Comparison of ENCODE assay signal across 9 mouse cellular contexts in genomic region chr1:34399182-34399953, GRCm38 (mm10). TPM values are rescaled to one million over a fixed set of nuclear protein-coding genes. Genes with fewer than 3 reads are reported as not detected.
A peak's percentile ranks its signal among the peaks of the same experiment; 100 is the strongest.
DNase-seq lines count a peak whose midpoint lies in the region; ATAC-seq and TF ChIP-seq lines count a peak whose summit lies in the region.
"Had no signal": no experiment of that assay in that cellular context is flagged by ENCODE, and none has a peak within 500 bp of the region (broad histone marks: within the 10 kb centered on the region; RNA-seq: fewer than 3 reads in every experiment).

No protein-coding gene starts in this region.

- TF ChIP-seq CTCF in gastrocnemius, adult 2 months (IDR thresholded peaks at IDR 0.05): no peak
- no peak for TF ChIP-seq CTCF in heart, postnatal 0 days (IDR thresholded peaks at IDR 0.05; ENCODE audit: low read depth)

- peaks cover 10% of the 10 kb centered on the region for H3K4me1 ChIP-seq in midbrain, embryonic 13.5 days (replicated peaks)
- no peaks in the 10 kb centered on the region; the same call in 1 of the 2 replicates for H3K4me1 ChIP-seq in midbrain, embryonic 11.5 days (ENCODE audit: control insufficient read depth, insufficient read depth, low read length)
- no peaks in the 10 kb centered on the region for H3K4me1 ChIP-seq in heart, postnatal 0 days (ENCODE audit: control insufficient read depth, insufficient read depth)
- no peaks in the 10 kb centered on the region for H3K4me1 ChIP-seq in intestine, embryonic 16.5 days (ENCODE audit: control insufficient read depth, insufficient read depth, low read length)

- WGBS in midbrain, embryonic 13.5 days: 40% methylated on average over 11 of the region's 11 CpGs
- 44% methylated on average over 11 of the region's 11 CpGs for WGBS in midbrain, embryonic 11.5 days
- WGBS in heart, postnatal 0 days: 33% methylated on average over 11 of the region's 11 CpGs
- 34% methylated on average over 11 of the region's 11 CpGs for WGBS in intestine, embryonic 16.5 days

- H3K36me3 ChIP-seq in midbrain, embryonic 13.5 days: no peaks in the 10 kb centered on the region
- H3K36me3 ChIP-seq in midbrain, embryonic 11.5 days (ENCODE audit: control insufficient read depth, insufficient read depth, low read length): no peaks in the 10 kb centered on the region
- no peaks in the 10 kb centered on the region for H3K36me3 ChIP-seq in heart, postnatal 0 days (replicated peaks; ENCODE audit: control insufficient read depth, insufficient read depth, low read length)
- no peaks in the 10 kb centered on the region for H3K36me3 ChIP-seq in intestine, embryonic 16.5 days (ENCODE audit: control insufficient read depth, insufficient read depth, low read length)

- peak overlapping the region; percentile 22; the same call in 1 of the 2 replicates for H3K4me3 ChIP-seq in gastrocnemius, adult 2 months
- H3K4me3 ChIP-seq in midbrain, embryonic 13.5 days (replicated peaks): no peak overlapping the region
- no peak overlapping the region for H3K4me3 ChIP-seq in midbrain, embryonic 11.5 days (ENCODE audit: low read depth, low read length)
- no peak overlapping the region for H3K4me3 ChIP-seq in heart, postnatal 0 days (ENCODE audit: low read depth, low read length)
- no peak overlapping the region for H3K4me3 ChIP-seq in intestine, embryonic 16.5 days (ENCODE audit: low read length)

- TF ChIP-seq EP300 in heart, postnatal 0 days (IDR thresholded peaks at IDR 0.05; ENCODE audit: low read depth): no peak

- ATAC-seq in midbrain, embryonic 13.5 days: peak; percentile 48; the same call in 1 of the 2 replicates
- no peak for ATAC-seq in midbrain, embryonic 11.5 days (ENCODE audit: low FRiP score)
- peak; percentile 24; the same call in 1 of the 2 replicates for ATAC-seq in heart, postnatal 0 days (ENCODE audit: insufficient read depth, low read depth)
- ATAC-seq in intestine, embryonic 16.5 days: no peak

- no peak overlapping the region for H3K4me2 ChIP-seq in midbrain, embryonic 13.5 days (replicated peaks)
- no peak overlapping the region for H3K4me2 ChIP-seq in midbrain, embryonic 11.5 days
- no peak overlapping the region for H3K4me2 ChIP-seq in heart, postnatal 0 days (ENCODE audit: low read depth, low read length)
- no peak overlapping the region for H3K4me2 ChIP-seq in intestine, embryonic 16.5 days (ENCODE audit: low read depth, low read length)

- no peaks in the 10 kb centered on the region for H3K9me3 ChIP-seq in midbrain, embryonic 13.5 days
- no peaks in the 10 kb centered on the region for H3K9me3 ChIP-seq in midbrain, embryonic 11.5 days (ENCODE audit: control insufficient read depth, low read length)
- H3K9me3 ChIP-seq in heart, postnatal 0 days (replicated peaks; ENCODE audit: control insufficient read depth, low read length): no peaks in the 10 kb centered on the region
- H3K9me3 ChIP-seq in intestine, embryonic 16.5 days (ENCODE audit: control insufficient read depth, low read length): no peaks in the 10 kb centered on the region

- no peak overlapping the region for H3K27ac ChIP-seq in gastrocnemius, adult 2 months
- no peak overlapping the region for H3K27ac ChIP-seq in midbrain, embryonic 13.5 days
- no peak overlapping the region for H3K27ac ChIP-seq in midbrain, embryonic 11.5 days (ENCODE audit: low read depth, low read length)
- H3K27ac ChIP-seq in heart, postnatal 0 days (ENCODE audit: low read depth): no peak overlapping the region
- H3K27ac ChIP-seq in intestine, embryonic 16.5 days (ENCODE audit: low read length): no peak overlapping the region

- no peaks in the 10 kb centered on the region for H3K27me3 ChIP-seq in midbrain, embryonic 13.5 days
- H3K27me3 ChIP-seq in midbrain, embryonic 11.5 days (ENCODE audit: control insufficient read depth, insufficient read depth, low read length): no peaks in the 10 kb centered on the region
- H3K27me3 ChIP-seq in heart, postnatal 0 days (ENCODE audit: control insufficient read depth, insufficient read depth, low read length): no peaks in the 10 kb centered on the region
- H3K27me3 ChIP-seq in intestine, embryonic 16.5 days (replicated peaks; ENCODE audit: control insufficient read depth, insufficient read depth, low read length): no peaks in the 10 kb centered on the region

- DNase-seq in gastrocnemius, adult 2 months: no peak
- DNase-seq in gastrocnemius, adult 8-10 months (ENCODE audit: low spot score in 2 of 2): no peak
- DNase-seq in midbrain, embryonic 11.5 days (ENCODE audit: low spot score, missing footprints): no peak
- peak; percentile 63 for DNase-seq in heart, postnatal 0 days (ENCODE audit: low spot score)
- peak; percentile 42 for DNase-seq in retina, postnatal 7 days (ENCODE audit: low read depth, low spot score)
- no peak for DNase-seq in T-cell, adult 2 months (ENCODE audit: low spot score)
- DNase-seq: kidney, postnatal 25 days had no signal

- intact Hi-C loops in gastrocnemius, adult 2 months (cut with DNase I): no loop called here

- no peak overlapping the region for H3K9ac ChIP-seq in midbrain, embryonic 13.5 days (replicated peaks)
- no peak overlapping the region for H3K9ac ChIP-seq in midbrain, embryonic 11.5 days (ENCODE audit: low read length)
- H3K9ac ChIP-seq in heart, postnatal 0 days (replicated peaks; ENCODE audit: low read depth, low read length): no peak overlapping the region
- no peak overlapping the region for H3K9ac ChIP-seq in intestine, embryonic 16.5 days (ENCODE audit: low read depth, low read length)

RNA-seq across cellular contexts. Expression of gene Ccdc115, which starts 40.1 kb away (rescaled TPM):
- 10 to 100 TPM; 10.8 to 13.6 TPM for total RNA-seq in gastrocnemius, adult 2 months (2021)
- 10 to 100 TPM; 10.7 to 14.9 (median 13.7) TPM for total RNA-seq in gastrocnemius, adult 8-10 months (2022)
- polyA plus RNA-seq in midbrain, embryonic 13.5 days (2015; fragmentation: Nextera tagmentation; extraction: Ambion mirVana): 73.2 and 77.3 TPM in 2 replicates
- 73.9 and 78.3 TPM in 2 replicates for polyA plus RNA-seq in midbrain, embryonic 11.5 days (2014; fragmentation: Nextera tagmentation; extraction: Ambion mirVana)
- total RNA-seq in heart, postnatal 0 days (2014; rRNA removed; ENCODE audit: low replicate concordance): 29.2 and 30.5 TPM in 2 replicates
- polyA plus RNA-seq in heart, postnatal 0 days (2015; fragmentation: Nextera tagmentation; extraction: Ambion mirVana): 29.7 and 32.4 TPM in 2 replicates
- 63.3 and 66.4 TPM in 2 replicates for polyA plus RNA-seq in intestine, embryonic 16.5 days (2015; fragmentation: Nextera tagmentation; extraction: Ambion mirVana)

RNA-seq across cellular contexts. Expression of gene Imp4, which starts 40.3 kb away (rescaled TPM):
- 10 to 100 TPM in 1 of 2 experiments, 1 to 10 TPM in 1; 8.7 to 14.0 TPM for total RNA-seq in gastrocnemius, adult 2 months (2021)
- 10 to 100 TPM in 3 of 4 experiments, 1 to 10 TPM in 1; 9.4 to 13.2 (median 11.3) TPM for total RNA-seq in gastrocnemius, adult 8-10 months (2022)
- polyA plus RNA-seq in midbrain, embryonic 13.5 days (2015; fragmentation: Nextera tagmentation; extraction: Ambion mirVana): 62.6 and 63.1 TPM in 2 replicates
- polyA plus RNA-seq in midbrain, embryonic 11.5 days (2014; fragmentation: Nextera tagmentation; extraction: Ambion mirVana): 90.3 and 94.0 TPM in 2 replicates
- total RNA-seq in heart, postnatal 0 days (2014; rRNA removed; ENCODE audit: low replicate concordance): 12.4 and 45.3 TPM in 2 replicates
- 41.6 and 42.5 TPM in 2 replicates for polyA plus RNA-seq in heart, postnatal 0 days (2015; fragmentation: Nextera tagmentation; extraction: Ambion mirVana)
- polyA plus RNA-seq in intestine, embryonic 16.5 days (2015; fragmentation: Nextera tagmentation; extraction: Ambion mirVana): 112 and 122 TPM in 2 replicates

Comparison
In these comparisons a context has a peak if more than half of its experiments do, and no peak if none do; other contexts are left out.
1. ATAC-seq: peak in midbrain, embryonic 13.5 days (single experiment) and heart, postnatal 0 days (single experiment); none in midbrain, embryonic 11.5 days (single experiment) and intestine, embryonic 16.5 days (single experiment).
2. DNase-seq: peak in heart, postnatal 0 days (single experiment) and retina, postnatal 7 days (single experiment); none in gastrocnemius, adult 2 months (single experiment), gastrocnemius, adult 8-10 months (0 of 2), midbrain, embryonic 11.5 days (single experiment) and T-cell, adult 2 months (single experiment).